Mouse (Mus musculus) cerebellum, adult (tissue): ENCODE data around the gene 1700010I14Rik.

Source experiments
- ATAC-seq: cut with Nextera tagmentation; 2 replicates; pipeline ENCODE4 v1.9.2; 2017; ENCODE audit warnings: mild to moderate bottlenecking, moderate library complexity, mixed read lengths; ENCODE audit not compliant: insufficient number of reproducible peaks, low FRiP score, low TSS enrichment

Gene 1700010I14Rik

GRCm38 (mm10) chr17:8988119-8988807 is at the start of gene 1700010I14Rik:
1700010I14Rik (plus strand) TSS chr17:8988333.
- no peak for ATAC-seq

DNA sequence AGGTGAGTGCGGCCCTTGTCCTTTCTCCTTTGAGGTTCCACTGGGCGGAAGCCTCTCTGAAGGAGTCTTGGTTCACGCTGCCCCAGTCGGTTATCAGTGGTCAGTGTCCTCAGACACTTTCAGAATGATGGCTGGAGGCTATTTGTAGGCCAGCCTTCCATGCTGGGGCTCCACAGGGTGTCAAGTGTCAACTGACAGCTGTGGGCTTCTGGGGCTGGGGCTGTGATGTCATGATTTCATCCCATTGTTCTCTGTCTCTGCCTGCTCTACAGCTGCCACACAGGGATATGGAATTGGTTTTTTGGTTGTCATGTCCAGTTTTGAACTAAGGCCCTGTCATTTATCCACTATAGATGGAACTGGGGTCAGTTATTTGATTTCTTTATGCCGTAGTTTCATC is 36.5 kb upstream of the 1700010I14Rik start:
- ATAC-seq: no peak

- ATAC-seq: no peak
Observed at GRCm38 (mm10) chr17:8952951-8953350, 35.2 kb upstream of the 1700010I14Rik start.

GRCm38 (mm10) chr17:8958125-8958524 is 30.0 kb upstream of the 1700010I14Rik start:
- ATAC-seq: peak; percentile 66

DNA sequence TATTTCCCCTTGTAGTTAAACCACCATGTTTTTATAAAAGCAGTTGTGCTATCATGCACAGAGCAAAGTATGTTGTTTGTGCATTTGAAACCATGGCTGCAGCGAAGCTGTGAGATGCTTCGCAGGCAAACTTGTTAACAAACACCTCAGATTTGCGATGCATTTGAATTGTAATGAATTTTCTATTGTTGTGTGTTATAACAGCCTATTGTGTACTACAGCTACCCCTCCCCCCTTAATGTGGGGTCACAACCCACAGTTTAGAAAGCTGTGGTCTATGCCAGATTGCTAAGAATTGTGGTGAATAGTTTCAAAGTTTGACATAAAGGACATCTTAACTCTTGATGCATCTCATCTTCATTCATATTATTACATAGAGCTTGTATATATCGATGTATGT is 27.7 kb upstream of the 1700010I14Rik start:
- no peak for ATAC-seq

GRCm38 (mm10) chr17:8961097-8961496 is 27.0 kb upstream of the 1700010I14Rik start:
- no peak for ATAC-seq

- ATAC-seq: no peak
Observed at GRCm38 (mm10) chr17:8961644-8962043, 26.5 kb upstream of the 1700010I14Rik start.

DNA sequence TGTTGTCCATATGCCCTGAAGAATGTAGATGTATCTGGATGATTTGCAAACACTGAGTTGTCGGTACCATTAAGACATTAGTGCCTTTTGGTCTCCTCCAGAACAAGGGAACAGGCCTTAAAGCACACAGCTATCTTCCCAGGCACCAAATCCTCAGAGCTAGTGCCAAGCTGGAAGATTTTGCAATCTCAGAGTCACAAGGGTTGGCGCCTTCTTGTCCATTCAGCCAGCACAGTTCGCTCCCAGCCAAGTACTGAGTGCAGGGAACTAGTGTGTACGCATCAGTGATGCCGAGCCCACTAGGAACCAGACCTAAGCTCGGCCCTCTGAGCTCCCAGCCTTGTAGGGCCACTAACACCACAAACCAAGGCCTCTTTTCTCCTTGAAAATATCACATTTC is 23.0 kb upstream of the 1700010I14Rik start:
- no peak for ATAC-seq

DNA sequence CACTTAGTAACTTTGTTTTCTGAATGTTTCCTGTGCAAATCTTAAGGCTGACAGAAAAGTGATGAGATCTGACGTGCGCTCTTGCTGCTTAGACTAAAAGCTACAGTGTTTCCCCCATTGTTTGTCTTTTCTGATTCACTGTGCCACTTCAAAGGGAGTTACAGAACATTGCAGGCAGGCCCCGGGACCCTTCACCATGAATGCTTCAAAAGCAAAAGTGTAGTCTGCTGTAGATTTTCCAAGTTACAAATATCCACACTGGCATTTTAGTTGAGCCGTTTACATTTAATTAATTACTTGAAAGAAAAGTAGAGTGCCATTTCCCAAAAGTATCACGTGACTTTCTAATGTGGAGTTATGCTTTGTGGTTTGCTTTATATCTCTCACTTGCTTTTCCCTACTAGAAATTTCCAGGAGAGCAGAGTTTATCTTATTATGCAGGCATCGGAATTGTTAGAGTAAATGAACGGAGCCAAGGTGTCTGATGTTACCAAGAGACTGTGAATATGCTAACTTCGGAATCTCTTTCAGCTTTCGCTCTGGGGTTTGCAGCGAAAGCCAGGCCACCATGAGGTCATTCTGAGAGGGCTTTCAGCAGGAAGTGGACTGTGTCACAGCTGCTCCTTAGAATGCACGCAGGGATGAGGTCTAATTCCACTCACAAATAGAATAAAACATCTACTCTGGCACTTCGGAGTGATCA is 15.8 kb upstream of the 1700010I14Rik start:
- no peak for ATAC-seq

- peak; percentile 59; the same call in 1 of the 2 replicates for ATAC-seq
Observed at GRCm38 (mm10) chr17:8973331-8973730, 14.8 kb upstream of the 1700010I14Rik start.

DNA sequence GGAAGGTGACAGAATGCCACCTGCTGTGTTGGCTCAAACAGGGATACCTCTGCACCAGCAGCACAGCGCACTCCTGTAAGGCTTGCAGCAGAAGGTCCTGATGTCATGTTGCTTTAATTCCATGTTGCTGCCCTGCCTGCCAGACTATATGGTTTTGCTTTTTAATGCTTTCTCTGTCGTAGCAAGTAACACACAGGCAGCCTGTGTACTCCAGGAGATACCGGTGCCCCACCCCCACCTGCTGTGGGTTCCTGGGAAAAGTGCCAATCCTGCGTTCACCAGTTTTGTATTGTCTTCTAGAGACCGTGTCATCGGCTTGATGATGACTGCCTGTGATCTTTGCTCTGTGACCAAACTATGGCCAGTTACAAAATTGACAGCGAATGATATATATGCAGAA is 13.7 kb upstream of the 1700010I14Rik start:
- peak; percentile 59; the same call in 1 of the 2 replicates for ATAC-seq

GRCm38 (mm10) chr17:8974823-8975397 is 13.2 kb upstream of the 1700010I14Rik start:
- no peak for ATAC-seq

GRCm38 (mm10) chr17:8976745-8977144 is 11.4 kb upstream of the 1700010I14Rik start:
- ATAC-seq: no peak

DNA sequence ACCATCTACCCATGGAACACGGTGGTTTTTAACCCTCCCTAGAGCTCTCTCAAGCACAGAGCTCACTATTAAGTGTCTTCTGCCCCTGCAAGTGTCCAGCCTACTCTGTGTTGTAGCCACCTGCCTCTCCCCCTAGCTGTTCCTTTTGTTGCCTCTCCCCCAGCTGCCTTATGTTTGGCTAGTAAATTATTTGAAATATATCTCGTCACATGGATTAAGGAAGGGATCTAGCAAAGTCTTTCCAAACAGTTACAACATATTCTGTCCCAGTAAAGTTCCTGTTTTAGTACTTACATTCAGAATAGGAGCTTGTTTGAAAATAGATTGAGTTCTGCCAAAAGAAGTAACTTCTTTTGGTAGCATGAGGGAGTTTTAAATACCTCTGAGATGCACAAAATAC is 10.9 kb upstream of the 1700010I14Rik start:
- no peak for ATAC-seq

- no peak for ATAC-seq
Observed at GRCm38 (mm10) chr17:8983576-8983975, 4.6 kb upstream of the 1700010I14Rik start.

GRCm38 (mm10) chr17:8985714-8986113 is 2.4 kb upstream of the 1700010I14Rik start:
- no peak for ATAC-seq

GRCm38 (mm10) chr17:8986551-8986950 is 1.6 kb upstream of the 1700010I14Rik start:
- no peak for ATAC-seq

DNA sequence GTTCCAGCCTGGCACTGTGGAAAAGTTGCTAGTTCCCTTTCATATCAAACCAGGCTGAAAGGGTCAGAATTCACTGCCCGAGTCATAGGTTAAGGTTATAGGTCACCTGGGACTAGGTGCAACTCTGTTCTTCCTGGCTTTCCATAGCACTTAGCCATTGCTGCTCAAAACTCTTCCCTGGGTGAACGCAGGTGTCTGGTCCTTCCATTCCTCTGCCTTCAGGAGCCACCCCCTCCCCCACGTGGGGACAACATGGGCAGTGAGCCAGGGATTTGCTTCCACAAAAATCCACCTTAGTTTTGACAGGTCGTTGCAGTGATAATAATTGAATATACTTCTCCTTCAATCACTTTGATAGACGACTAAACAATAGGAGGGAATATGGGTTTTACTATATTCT is 764 bp upstream of the 1700010I14Rik start:
- no peak for ATAC-seq

- ATAC-seq: no peak
Observed at GRCm38 (mm10) chr17:8991160-8991559, 3.0 kb downstream of the 1700010I14Rik start.

GRCm38 (mm10) chr17:8995344-8995743 is 7.2 kb downstream of the 1700010I14Rik start:
- ATAC-seq: no peak

DNA sequence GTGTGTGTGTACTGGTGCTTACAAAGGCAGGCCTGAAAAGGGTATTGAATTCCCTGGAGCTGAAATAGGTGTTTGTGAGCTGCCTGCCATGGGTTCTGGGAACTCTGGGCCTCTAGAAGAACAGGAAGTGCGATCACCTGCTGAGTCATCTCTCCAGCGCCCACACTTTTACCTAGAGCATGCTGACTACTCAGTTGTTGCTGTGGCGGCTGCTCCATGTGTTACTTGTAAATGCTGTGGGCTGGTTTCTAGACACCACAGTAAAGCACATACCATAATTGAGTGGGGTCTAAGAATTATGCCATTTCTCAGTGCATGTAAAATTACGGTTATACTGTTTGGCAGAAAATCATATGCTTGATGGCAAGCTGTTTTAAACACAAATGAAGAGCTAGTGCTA is 14.3 kb downstream of the 1700010I14Rik start:
- no peak for ATAC-seq
